Mouse (Mus musculus): ENCODE measurements around the gene Kcnj8. TPM values are rescaled to one million over a fixed set of nuclear protein-coding genes. Genes with fewer than 3 reads are reported as not detected.
"Not testable (repeated sequence)": the region's sequence is repeated elsewhere in the genome, so short reads cannot be mapped to it uniquely, and the experiment has no call there.

Kcnj8 gene
- total RNA-seq, 2 experiments from 2014 or later = not detected

GRCm38 (mm10) chr6:142515379-142515778, 56.0 kb downstream of the Kcnj8 start:
- not testable (repeated sequence) for ATAC-seq (replicated peaks; ENCODE audit: low FRiP score, poor library complexity, severe bottlenecking)

GRCm38 (mm10) chr6:142514912-142515311, 56.5 kb downstream of the Kcnj8 start:
- ATAC-seq (replicated peaks; ENCODE audit: low FRiP score, poor library complexity, severe bottlenecking) = no peak

Other genes with a start within 250 kb of the Kcnj8 start
- 1.1 TPM in 1 of 2 replicates, not detected in the other for gene Slco1a5, start 248.6 kb downstream of the Kcnj8 start, total RNA-seq (2015; ENCODE audit: low replicate concordance)
- 0.26 TPM in 1 of 2 replicates, not detected in the other for gene Slco1a5, start 248.6 kb downstream of the Kcnj8 start, total RNA-seq (2017; ENCODE audit: low replicate concordance)
- gene Pyroxd1, start 226.0 kb downstream of the Kcnj8 start, total RNA-seq (2015; ENCODE audit: low replicate concordance) = 3.6 and 7.1 TPM in 2 replicates
- 1.5 and 4.8 TPM in 2 replicates for gene Pyroxd1, start 226.0 kb downstream of the Kcnj8 start, total RNA-seq (2017; ENCODE audit: low replicate concordance)
- gene Recql, start 184.5 kb downstream of the Kcnj8 start, total RNA-seq (2015; ENCODE audit: low replicate concordance) = 23.1 and 52.6 TPM in 2 replicates
- gene Recql, start 184.5 kb downstream of the Kcnj8 start, total RNA-seq (2017; ENCODE audit: low replicate concordance) = 17.1 and 23.3 TPM in 2 replicates
- 13.8 and 19.5 TPM in 2 replicates for gene Golt1b, start 184.4 kb downstream of the Kcnj8 start, total RNA-seq (2015; ENCODE audit: low replicate concordance)
- 19.9 and 30.9 TPM in 2 replicates for gene Golt1b, start 184.4 kb downstream of the Kcnj8 start, total RNA-seq (2017; ENCODE audit: low replicate concordance)
- gene Spx, start 158.2 kb downstream of the Kcnj8 start, total RNA-seq (2015; ENCODE audit: low replicate concordance) = not detected in 2 replicates
- gene Spx, start 158.2 kb downstream of the Kcnj8 start, total RNA-seq (2017; ENCODE audit: low replicate concordance) = 1.7 TPM in 1 of 2 replicates, not detected in the other
- not detected in 2 replicates for gene Gys2, start 98.5 kb downstream of the Kcnj8 start, total RNA-seq (2015; ENCODE audit: low replicate concordance)
- gene Gys2, start 98.5 kb downstream of the Kcnj8 start, total RNA-seq (2017; ENCODE audit: low replicate concordance) = not detected in 2 replicates
- gene Ldhb, start 63.7 kb downstream of the Kcnj8 start, total RNA-seq (2015; ENCODE audit: low replicate concordance) = 10.1 TPM in 1 of 2 replicates, not detected in the other
- gene Ldhb, start 63.7 kb downstream of the Kcnj8 start, total RNA-seq (2017; ENCODE audit: low replicate concordance) = 3.7 TPM in 1 of 2 replicates, not detected in the other
- gene Abcc9, start 130.7 kb upstream of the Kcnj8 start, total RNA-seq (2015; ENCODE audit: low replicate concordance) = 0.36 TPM in 1 of 2 replicates, not detected in the other
- gene Abcc9, start 130.7 kb upstream of the Kcnj8 start, total RNA-seq (2017; ENCODE audit: low replicate concordance) = 0.26 TPM in 1 of 2 replicates, not detected in the other
- 226 TPM in 2 replicates for gene Cmas, start 185.1 kb upstream of the Kcnj8 start, total RNA-seq (2015; ENCODE audit: low replicate concordance)
- gene Cmas, start 185.1 kb upstream of the Kcnj8 start, total RNA-seq (2017; ENCODE audit: low replicate concordance) = 141 and 188 TPM in 2 replicates
- gene Sult6b2, start 232.9 kb upstream of the Kcnj8 start, total RNA-seq (2015; ENCODE audit: low replicate concordance) = not detected in 2 replicates
- not detected in 2 replicates for gene Sult6b2, start 232.9 kb upstream of the Kcnj8 start, total RNA-seq (2017; ENCODE audit: low replicate concordance)